Mouse (Mus musculus) cerebellum, postnatal 36 days (tissue): Measurements from ENCODE around the gene Olfr60.

Experiments
- DNase-seq, 2 experiments: peaks; one replicate each; pipeline ENCODE4 v3.0.0; 2021 to 2022; ENCODE audit warnings: mixed read lengths in 2 of 2

Gene Olfr60

GRCm38 (mm10) chr7:140361571-140361970 lies at the start of gene Olfr60:
Olfr60 (minus strand) TSS chr7:140361671.
- DNase-seq, result no peak

- no peak for DNase-seq
Observed at GRCm38 (mm10) chr7:140402818-140403217, 41.3 kb upstream of the Olfr60 start, which contains the start of gene Olfr531. Olfr531 (minus strand) TSS chr7:140402918.

- DNase-seq, result no peak
Observed at GRCm38 (mm10) chr7:140376911-140377310, 15.4 kb upstream of the Olfr60 start.

GRCm38 (mm10) chr7:140376231-140376630 lies 14.8 kb upstream of the Olfr60 start, which contains the start of gene Olfr530:
Olfr530 (minus strand) TSS chr7:140376331.
- DNase-seq, result no peak

DNA sequence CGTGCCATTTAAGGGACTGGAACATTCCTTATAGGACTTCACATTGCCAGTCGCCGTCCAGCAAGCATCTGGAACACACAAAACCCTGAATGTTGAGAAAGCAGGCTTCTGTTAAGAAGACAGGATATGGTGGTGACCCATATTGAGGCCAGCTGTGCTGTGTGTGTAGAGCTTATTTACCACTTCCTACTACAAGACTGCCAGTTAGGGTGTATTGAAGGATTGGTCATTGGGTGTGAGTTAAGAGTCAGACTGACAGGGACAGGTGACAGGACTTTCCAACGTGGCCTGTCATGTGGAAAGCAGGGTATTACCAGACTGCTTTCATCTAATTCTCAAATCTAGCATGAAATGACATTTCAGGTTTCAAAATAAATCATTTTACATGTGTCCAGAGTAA lies 12.8 kb upstream of the Olfr60 start:
- DNase-seq, result no peak

GRCm38 (mm10) chr7:140333717-140334116 lies 27.8 kb downstream of the Olfr60 start, which contains the start of gene Olfr527:
Olfr527 (plus strand) TSS chr7:140334017.
- no peak for DNase-seq

DNA sequence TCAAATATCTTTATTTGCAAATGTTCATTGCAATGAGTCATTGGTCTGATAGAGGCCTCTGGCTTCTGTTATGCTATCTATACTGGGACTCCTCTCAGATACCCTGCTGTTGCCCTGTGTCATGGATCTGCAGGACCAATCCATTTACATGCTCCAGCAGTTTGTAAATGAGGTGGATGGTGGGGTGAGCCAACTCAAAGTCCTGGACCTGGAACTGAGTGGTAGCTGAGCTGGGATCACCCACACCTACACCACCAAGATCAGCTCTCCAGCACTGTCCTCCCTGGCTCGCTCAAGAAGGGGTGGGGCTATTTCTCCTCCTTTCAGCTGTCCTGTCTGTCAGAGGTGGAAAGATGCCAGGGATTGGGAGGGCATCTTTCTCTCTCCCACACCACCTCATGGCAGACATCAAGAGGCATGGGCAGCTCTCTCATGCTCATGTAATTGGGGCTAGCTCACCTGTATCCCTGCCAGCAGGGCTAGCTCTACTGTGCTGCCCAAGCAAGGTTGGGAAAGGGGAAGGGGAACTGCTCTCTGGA lies 31.6 kb downstream of the Olfr60 start:
- no peak for DNase-seq

DNA sequence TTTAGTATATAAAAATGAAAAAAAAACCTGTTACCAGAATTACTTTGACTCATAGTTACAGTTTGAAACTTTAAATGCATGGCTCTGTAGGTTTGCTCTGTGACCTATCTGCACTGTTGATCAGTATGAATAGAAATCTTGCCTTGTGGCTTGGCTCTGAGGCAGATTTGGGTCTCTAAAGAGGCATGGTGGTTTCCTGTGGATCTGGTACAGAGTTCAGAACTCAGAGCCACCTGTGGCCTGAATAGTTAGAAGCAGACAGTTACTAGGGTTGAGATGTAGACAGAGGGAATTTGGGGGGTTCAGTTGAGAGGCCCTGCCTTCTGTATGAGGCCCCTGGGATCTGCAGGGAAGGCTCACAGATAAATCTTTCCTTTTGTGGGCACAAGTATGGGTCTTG lies 40.3 kb downstream of the Olfr60 start:
- DNase-seq, result no peak

GRCm38 (mm10) chr7:140320558-140320957 lies 40.9 kb downstream of the Olfr60 start, which contains the start of gene Olfr525:
Olfr525 (plus strand) TSS chr7:140320858.
- DNase-seq, result no peak

DNA sequence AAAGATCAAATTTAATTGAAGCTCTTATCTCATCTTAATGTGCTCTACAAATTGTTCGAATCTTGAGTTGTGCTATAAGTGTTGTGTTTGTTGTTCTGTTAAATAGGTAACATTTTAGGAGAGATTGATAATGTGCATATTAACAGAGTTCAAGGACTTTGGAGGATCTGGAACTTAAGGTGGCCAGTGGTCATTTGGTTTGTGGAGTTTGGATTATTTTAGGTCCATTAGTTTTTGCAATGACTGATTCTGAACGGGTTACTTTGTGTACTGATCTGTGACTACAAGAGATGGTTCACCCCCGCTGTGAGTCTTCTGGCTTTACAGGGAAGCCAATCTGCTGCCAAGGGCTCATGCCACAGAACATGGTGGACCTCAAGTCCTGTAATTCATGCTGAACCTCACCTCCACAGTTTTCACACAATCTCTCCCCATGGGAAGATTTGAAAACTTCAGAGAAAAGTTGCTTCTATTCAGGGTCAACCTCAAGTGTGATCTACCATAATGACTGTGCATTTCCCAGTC lies 41.5 kb downstream of the Olfr60 start:
- DNase-seq, result no peak

GRCm38 (mm10) chr7:140299416-140299815 lies 62.1 kb downstream of the Olfr60 start:
- no peak for DNase-seq

DNA sequence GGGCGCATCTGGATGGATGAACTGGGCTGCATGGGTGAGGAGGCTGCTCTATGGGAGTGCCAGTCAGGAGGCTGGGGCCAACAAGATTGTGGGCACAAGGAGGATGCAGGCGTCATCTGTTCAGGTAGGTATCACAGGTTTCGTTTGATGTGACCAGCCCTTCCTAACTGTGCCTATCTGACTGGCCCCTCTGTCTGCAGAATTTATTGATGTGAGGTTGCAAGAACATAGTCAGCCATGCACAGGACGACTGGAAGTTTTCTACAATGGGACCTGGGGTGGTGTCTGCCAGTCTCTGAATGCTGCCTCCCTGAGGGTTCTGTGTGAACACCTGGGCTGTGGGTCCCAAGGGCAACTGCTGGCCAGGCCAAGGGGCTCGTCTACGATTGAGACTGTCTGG lies 64.6 kb downstream of the Olfr60 start:
- no peak for DNase-seq

GRCm38 (mm10) chr7:140295746-140296145 lies 65.7 kb downstream of the Olfr60 start:
- DNase-seq, result no peak
